In the genomic region with DNA sequence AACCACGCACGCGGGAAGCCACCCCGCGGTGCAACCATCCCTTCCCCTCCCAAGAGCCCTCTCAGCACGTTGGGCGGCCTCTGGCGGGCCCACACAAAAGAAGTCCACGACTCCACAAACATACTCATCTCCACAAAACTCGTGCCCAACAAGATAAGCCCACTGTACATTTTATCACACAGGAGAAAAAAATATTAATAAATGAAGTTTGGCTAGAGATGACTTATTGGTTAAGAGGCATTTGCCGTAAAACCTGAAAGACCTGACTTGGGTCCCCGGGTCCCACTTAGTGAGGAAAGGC, we compare ENCODE assay signal across 12 mouse cellular contexts. TPM values are rescaled to one million over a fixed set of nuclear protein-coding genes. Genes with fewer than 3 reads are reported as not detected.
DNase-seq lines count a peak whose midpoint lies in the region; ATAC-seq and TF ChIP-seq lines count a peak whose summit lies in the region.
"Had no signal": no experiment of that assay in that cellular context is flagged by ENCODE, and none has a peak within 500 bp of the region (broad histone marks: within the 10 kb centered on the region; RNA-seq: fewer than 3 reads in every experiment).

No protein-coding gene starts in this region.

- TF ChIP-seq CTCF in E14TG2a.4 (conservative IDR thresholded peaks at IDR 0.05; ENCODE audit: low read length) = no peak

- H3K4me2 ChIP-seq in forebrain, embryonic 11.5 days (ENCODE audit: low read depth, low read length, severe bottlenecking) = peak overlapping the region; percentile 92
- H3K4me2 ChIP-seq in forebrain, embryonic 16.5 days (ENCODE audit: low read length) = no peak overlapping the region
- H3K4me2 ChIP-seq in forebrain, embryonic 14.5 days (ENCODE audit: low read length) = peak overlapping the region; percentile 21; the same call in 1 of the 2 replicates
- H3K4me2 ChIP-seq in liver, embryonic 13.5 days = peak overlapping the region; percentile 62

- no peaks in the 10 kb centered on the region for H3K9me3 ChIP-seq in forebrain, embryonic 11.5 days (ENCODE audit: control insufficient read depth, low read length)
- no peaks in the 10 kb centered on the region for H3K9me3 ChIP-seq in forebrain, embryonic 16.5 days (ENCODE audit: control insufficient read depth, low read length)
- H3K9me3 ChIP-seq in E14TG2a.4 (ENCODE audit: low read length) = no peaks in the 10 kb centered on the region
- H3K9me3 ChIP-seq in forebrain, embryonic 14.5 days (replicated peaks; ENCODE audit: control insufficient read depth, low read length) = no peaks in the 10 kb centered on the region
- no peaks in the 10 kb centered on the region for H3K9me3 ChIP-seq in liver, embryonic 13.5 days (replicated peaks)

- no peaks in the 10 kb centered on the region for H3K36me3 ChIP-seq in forebrain, embryonic 11.5 days (ENCODE audit: control insufficient read depth, insufficient read depth, low read length)
- H3K36me3 ChIP-seq in forebrain, embryonic 16.5 days (ENCODE audit: control insufficient read depth, insufficient read depth) = no peaks in the 10 kb centered on the region
- peaks cover 47% of the 10 kb centered on the region for H3K36me3 ChIP-seq in E14TG2a.4 (ENCODE audit: insufficient read depth, low read length)
- no peaks in the 10 kb centered on the region for H3K36me3 ChIP-seq in forebrain, embryonic 14.5 days (ENCODE audit: control insufficient read depth, insufficient read depth, low read length)
- no peaks in the 10 kb centered on the region for H3K36me3 ChIP-seq in liver, embryonic 13.5 days

- no peak overlapping the region for H3K27ac ChIP-seq in forebrain, embryonic 11.5 days (ENCODE audit: low read depth, low read length)
- H3K27ac ChIP-seq in forebrain, embryonic 16.5 days (ENCODE audit: low read length) = no peak overlapping the region
- H3K27ac ChIP-seq in forebrain, embryonic 14.5 days (ENCODE audit: low read depth, low read length) = no peak overlapping the region
- H3K27ac ChIP-seq in liver, embryonic 13.5 days = no peak overlapping the region

- no peak for ATAC-seq in forebrain, embryonic 11.5 days (replicated peaks; ENCODE audit: low FRiP score)
- no peak for ATAC-seq in forebrain, embryonic 16.5 days
- ATAC-seq in forebrain, embryonic 14.5 days = no peak
- no peak for ATAC-seq in liver, embryonic 13.5 days (ENCODE audit: low read depth)
- ATAC-seq: activated CD4-positive, CD25-positive, alpha-beta regulatory T cell, adult 4 months had no signal

- H3K27me3 ChIP-seq in forebrain, embryonic 11.5 days (ENCODE audit: control insufficient read depth, insufficient read depth, low read length) = peaks cover 11% of the 10 kb centered on the region
- peaks cover 75% of the 10 kb centered on the region for H3K27me3 ChIP-seq in forebrain, embryonic 16.5 days (replicated peaks; ENCODE audit: control insufficient read depth, insufficient read depth, low read length)
- no peaks in the 10 kb centered on the region for H3K27me3 ChIP-seq in E14TG2a.4 (ENCODE audit: insufficient read depth, low read length)
- peaks cover 66% of the 10 kb centered on the region for H3K27me3 ChIP-seq in forebrain, embryonic 14.5 days (replicated peaks; ENCODE audit: control insufficient read depth, insufficient read depth, low read length)
- H3K27me3 ChIP-seq in liver, embryonic 13.5 days = peaks cover 93% of the 10 kb centered on the region

- H3K4me1 ChIP-seq in forebrain, embryonic 11.5 days (replicated peaks; ENCODE audit: control insufficient read depth, insufficient read depth, low read length) = peaks cover 9% of the 10 kb centered on the region
- H3K4me1 ChIP-seq in forebrain, embryonic 16.5 days (replicated peaks; ENCODE audit: control insufficient read depth, insufficient read depth, low read length) = peaks cover 28% of the 10 kb centered on the region
- peaks cover 59% of the 10 kb centered on the region for H3K4me1 ChIP-seq in E14TG2a.4 (replicated peaks; ENCODE audit: low read depth, low read length)
- no peaks in the 10 kb centered on the region for H3K4me1 ChIP-seq in forebrain, embryonic 14.5 days (ENCODE audit: control insufficient read depth, insufficient read depth, low read length)
- peaks cover 3% of the 10 kb centered on the region for H3K4me1 ChIP-seq in liver, embryonic 13.5 days (replicated peaks)

- H3K9ac ChIP-seq in forebrain, embryonic 11.5 days (ENCODE audit: low read length) = peak overlapping the region; percentile 55
- no peak overlapping the region for H3K9ac ChIP-seq in forebrain, embryonic 16.5 days (replicated peaks; ENCODE audit: low read depth, low read length)
- H3K9ac ChIP-seq in forebrain, embryonic 14.5 days (ENCODE audit: low read length) = no peak overlapping the region
- peak overlapping the region; percentile 66; the same call in 1 of the 2 replicates for H3K9ac ChIP-seq in liver, embryonic 13.5 days

- peak; percentile 68 for DNase-seq in forebrain, embryonic 11.5 days (ENCODE audit: low spot score)
- no peak for DNase-seq in forebrain, embryonic 14.5 days (ENCODE audit: low spot score)
- DNase-seq in liver, embryonic 13.5 days = no peak
- no peak for DNase-seq in testis, postnatal 10 days (ENCODE audit: low spot score)
- no peak for DNase-seq in thymus, postnatal 0 days (ENCODE audit: low spot score)
- no peak for DNase-seq in adrenal gland, postnatal 4 days (ENCODE audit: low spot score in 2 of 2)
- DNase-seq: kidney, adult 8-10 months had no signal

- peak overlapping the region; percentile 71 for H3K4me3 ChIP-seq in forebrain, embryonic 11.5 days (ENCODE audit: low read depth, low read length)
- H3K4me3 ChIP-seq in forebrain, embryonic 16.5 days (replicated peaks; ENCODE audit: low read length) = no peak overlapping the region
- peak overlapping the region; percentile 92 for H3K4me3 ChIP-seq in E14TG2a.4 (replicated peaks; ENCODE audit: low read length)
- H3K4me3 ChIP-seq in forebrain, embryonic 14.5 days (ENCODE audit: low read depth, low read length) = 0 out of 2 replicates have a peak overlapping the region, but pooled peaks have one; percentile 4
- H3K4me3 ChIP-seq in liver, embryonic 13.5 days (replicated peaks) = peak overlapping the region; percentile 60

- WGBS in forebrain, embryonic 11.5 days = under 1% methylated on average over 12 of the region's 12 CpGs
- WGBS in forebrain, embryonic 16.5 days = under 1% methylated on average over 12 of the region's 12 CpGs
- 1% methylated on average over 12 of the region's 12 CpGs for WGBS in forebrain, embryonic 14.5 days
- 2% methylated on average over 12 of the region's 12 CpGs for WGBS in liver, embryonic 13.5 days (ENCODE audit: insufficient replicate concordance)

RNA-seq across cellular contexts. Expression of gene Trim71, which starts 2.5 kb away (rescaled TPM):
- polyA plus RNA-seq in forebrain, embryonic 11.5 days (2014; fragmentation: Nextera tagmentation; extraction: Ambion mirVana) = 1.5 and 1.6 TPM in 2 replicates
- polyA plus RNA-seq in forebrain, embryonic 16.5 days (2015; fragmentation: Nextera tagmentation; extraction: Ambion mirVana) = 0.12 and 0.13 TPM in 2 replicates
- polyA plus RNA-seq in forebrain, embryonic 14.5 days (2014; fragmentation: Nextera tagmentation; extraction: Ambion mirVana) = 0.04 and 0.05 TPM in 2 replicates
- polyA plus RNA-seq in liver, embryonic 13.5 days (2015; fragmentation: Nextera tagmentation; extraction: Ambion mirVana) = 1.4 and 1.6 TPM in 2 replicates
- polyA plus RNA-seq in thymus, postnatal 0 days (2015; fragmentation: Nextera tagmentation; extraction: Ambion mirVana) = 0.01 and 0.03 TPM in 2 replicates
- under 1 TPM in 1 of 2 experiments, not detected in 1; 0.36 TPM for total RNA-seq in adrenal gland, postnatal 4 days (2021)
- total RNA-seq: monocyte, adult 5-6 weeks had no signal

RNA-seq across cellular contexts. Expression of gene C130032M10Rik, which starts 46.1 kb away (rescaled TPM):
- not detected in 2 replicates for polyA plus RNA-seq in forebrain, embryonic 11.5 days (2014; fragmentation: Nextera tagmentation; extraction: Ambion mirVana)
- not detected in 2 replicates for polyA plus RNA-seq in forebrain, embryonic 16.5 days (2015; fragmentation: Nextera tagmentation; extraction: Ambion mirVana)
- not detected in 2 replicates for polyA plus RNA-seq in forebrain, embryonic 14.5 days (2014; fragmentation: Nextera tagmentation; extraction: Ambion mirVana)
- polyA plus RNA-seq in liver, embryonic 13.5 days (2015; fragmentation: Nextera tagmentation; extraction: Ambion mirVana) = not detected in 2 replicates
- not detected in 2 replicates for polyA plus RNA-seq in thymus, postnatal 0 days (2015; fragmentation: Nextera tagmentation; extraction: Ambion mirVana)
- total RNA-seq in adrenal gland, postnatal 4 days (2021) = not detected
- total RNA-seq: common myeloid progenitor, adult 5-6 weeks; monocyte, adult 5-6 weeks had no signal
- polyA plus RNA-seq: activated CD4-positive, CD25-positive, alpha-beta regulatory T cell, adult 4 months had no signal

RNA-seq across cellular contexts. Expression of gene Ccr4, which starts 56.9 kb away (rescaled TPM):
- not detected in 2 replicates for polyA plus RNA-seq in forebrain, embryonic 11.5 days (2014; fragmentation: Nextera tagmentation; extraction: Ambion mirVana)
- polyA plus RNA-seq in forebrain, embryonic 16.5 days (2015; fragmentation: Nextera tagmentation; extraction: Ambion mirVana) = not detected in 2 replicates
- polyA plus RNA-seq in forebrain, embryonic 14.5 days (2014; fragmentation: Nextera tagmentation; extraction: Ambion mirVana) = not detected in 2 replicates
- not detected in 2 replicates for polyA plus RNA-seq in liver, embryonic 13.5 days (2015; fragmentation: Nextera tagmentation; extraction: Ambion mirVana)
- polyA plus RNA-seq in thymus, postnatal 0 days (2015; fragmentation: Nextera tagmentation; extraction: Ambion mirVana) = 20.7 and 21.9 TPM in 2 replicates
- total RNA-seq in adrenal gland, postnatal 4 days (2021) = not detected
- total RNA-seq: common myeloid progenitor, adult 5-6 weeks had no signal

Comparison
In these comparisons a context has a peak if more than half of its experiments do, and no peak if none do; other contexts are left out.
1. H3K9ac ChIP-seq: peak in forebrain, embryonic 11.5 days (single experiment) and liver, embryonic 13.5 days (single experiment); none in forebrain, embryonic 16.5 days (single experiment) and forebrain, embryonic 14.5 days (single experiment).
2. RNA of gene Ccr4, which starts 56.9 kb away (polyA plus RNA-seq): 20.7 to 21.9 TPM in thymus, postnatal 0 days; not detected in forebrain, embryonic 11.5 days, not detected in forebrain, embryonic 16.5 days, not detected in forebrain, embryonic 14.5 days and not detected in liver, embryonic 13.5 days; every median in the first group is over 10 times any median in the second.